Mouse (Mus musculus): ENCODE data around the gene Inafm2.

- no peak for TF ChIP-seq CTCF (IDR thresholded peaks at IDR 0.05; ENCODE audit: low read depth)
- TF ChIP-seq EP300 (IDR thresholded peaks at IDR 0.05; ENCODE audit: low read depth), result no peak
These were observed 37.1 kb upstream of the Inafm2 start for GRCm38 (mm10) chr2:118708472-118708871.

All from liver, embryonic 14.5 days (tissue).